Mouse (Mus musculus) brown adipose tissue, adult 24 weeks (tissue): ENCODE measurements around the gene Dnaic1. TPM values are rescaled to one million over a fixed set of nuclear protein-coding genes. Genes with fewer than 3 reads are reported as not detected.

Experiments
- H3K27ac ChIP-seq: fragments of 200-500 bp; replicated peaks from 2 replicates; pipeline ENCODE4 v1.5.1; 2012; ENCODE audit warnings: low read depth, mild to moderate bottlenecking, low read length
- H3K4me1 ChIP-seq: fragments of 200-500 bp; 2 replicates; pipeline ENCODE4 v1.6.1; 2012; ENCODE audit warnings: low read length, mixed read lengths; ENCODE audit not compliant: control insufficient read depth, insufficient read depth, insufficient read length
- H3K4me3 ChIP-seq: fragments of 200-500 bp; 2 replicates; pipeline ENCODE4 v1.5.1; 2012; ENCODE audit warnings: low read depth, mild to moderate bottlenecking, low read length, moderate library complexity; ENCODE audit not compliant: insufficient read depth
- polyA plus RNA-seq: library from polyadenylated mRNA; stranded (reverse); fragments of >200 nt; gene quantifications from 2 replicates; pipeline ENCODE4 v1.2.4, GENCODE M21; 2012; ENCODE audit not compliant: missing spikeins, insufficient read depth, insufficient read length

Dnaic1 gene
- polyA plus RNA-seq, 1 experiment: not detected

DNA sequence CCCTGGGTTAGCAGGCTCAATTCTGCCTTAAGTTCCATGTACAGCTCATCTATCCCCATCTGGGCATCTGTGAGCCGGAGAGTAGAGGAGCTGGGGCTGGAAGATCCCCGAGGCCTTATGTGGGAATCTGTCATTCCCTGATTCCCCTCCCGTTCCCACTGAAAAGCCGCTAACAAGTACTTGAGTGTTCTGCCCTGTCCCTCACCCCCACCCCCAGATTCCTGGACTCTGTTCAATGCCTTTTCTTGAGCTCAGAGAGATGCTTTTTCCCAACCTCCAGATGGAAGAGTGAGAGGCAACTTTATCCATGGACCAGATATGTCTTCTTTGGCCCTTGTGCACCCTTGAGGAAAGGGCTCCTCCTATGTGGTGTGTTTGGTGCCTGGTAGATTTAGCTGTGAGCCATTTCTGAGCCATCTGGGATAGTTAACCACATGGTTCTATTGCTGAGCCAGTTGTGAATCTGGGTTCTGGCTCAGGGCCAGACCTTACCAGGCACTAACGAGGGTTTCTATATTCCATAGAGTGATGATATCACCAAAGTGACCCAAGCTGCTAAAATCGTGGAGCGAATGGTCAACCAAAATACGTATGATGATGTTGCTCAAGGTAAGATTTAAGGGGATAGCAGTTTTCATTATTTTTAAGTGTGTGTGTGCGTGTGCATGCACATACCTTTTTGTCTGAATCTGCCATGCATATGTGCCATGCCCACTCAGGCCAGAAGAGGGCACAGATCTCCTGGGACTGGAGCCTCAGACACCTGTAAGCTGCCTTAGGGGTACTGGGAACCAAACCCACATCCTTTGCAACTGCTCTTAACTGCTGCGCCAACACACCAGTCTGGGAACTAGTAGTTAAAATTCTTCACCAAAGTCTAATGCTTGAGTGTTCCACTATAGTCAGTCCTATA lies 40.4 kb downstream of the Dnaic1 start:
- Histone ChIP-seq H3K4me3 (no peak overlapping the region), H3K4me1 (no peaks in the 10 kb centered on the region)

GRCm38 (mm10) chr4:41610594-41610980 lies 41.0 kb downstream of the Dnaic1 start:
- H3K4me3 ChIP-seq: no peak overlapping the region
- H3K27ac ChIP-seq: no peak overlapping the region
- no peaks in the 10 kb centered on the region for H3K4me1 ChIP-seq

More for the DNA sequence above, 40.4 kb downstream of the Dnaic1 start:
- no peak overlapping the region for H3K27ac ChIP-seq

DNA sequence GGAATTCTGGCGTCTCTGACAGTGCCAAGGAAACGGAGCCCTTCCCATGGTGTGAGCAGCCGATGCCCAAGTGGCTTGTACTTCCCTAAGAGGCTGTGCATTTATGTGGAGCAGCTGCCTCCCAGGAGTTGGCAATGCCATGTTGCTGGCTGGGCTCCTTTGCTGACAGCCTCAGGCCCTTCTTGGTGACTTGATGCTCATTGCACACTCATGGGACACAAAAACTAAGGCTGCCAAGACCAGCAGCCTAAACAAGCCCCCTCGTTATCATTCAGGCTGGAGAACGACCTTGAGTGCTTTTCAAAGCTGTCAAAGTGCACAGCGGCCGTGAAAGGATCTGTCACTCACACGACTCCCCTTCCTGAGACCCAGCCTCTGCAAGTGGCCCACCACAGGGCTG lies 42.6 kb downstream of the Dnaic1 start:
- Histone ChIP-seq H3K4me3 (no peak overlapping the region), H3K4me1 (no peaks in the 10 kb centered on the region), H3K27ac (no peak overlapping the region)

- Histone ChIP-seq H3K27ac (no peak overlapping the region), H3K4me1 (no peaks in the 10 kb centered on the region), H3K4me3 (no peak overlapping the region)
Observed at GRCm38 (mm10) chr4:41614156-41614555, 44.6 kb downstream of the Dnaic1 start.

GRCm38 (mm10) chr4:41615661-41616599 lies 46.4 kb downstream of the Dnaic1 start:
- no peaks in the 10 kb centered on the region for H3K4me1 ChIP-seq
- no peak overlapping the region for H3K4me3 ChIP-seq
- H3K27ac ChIP-seq: no peak overlapping the region

DNA sequence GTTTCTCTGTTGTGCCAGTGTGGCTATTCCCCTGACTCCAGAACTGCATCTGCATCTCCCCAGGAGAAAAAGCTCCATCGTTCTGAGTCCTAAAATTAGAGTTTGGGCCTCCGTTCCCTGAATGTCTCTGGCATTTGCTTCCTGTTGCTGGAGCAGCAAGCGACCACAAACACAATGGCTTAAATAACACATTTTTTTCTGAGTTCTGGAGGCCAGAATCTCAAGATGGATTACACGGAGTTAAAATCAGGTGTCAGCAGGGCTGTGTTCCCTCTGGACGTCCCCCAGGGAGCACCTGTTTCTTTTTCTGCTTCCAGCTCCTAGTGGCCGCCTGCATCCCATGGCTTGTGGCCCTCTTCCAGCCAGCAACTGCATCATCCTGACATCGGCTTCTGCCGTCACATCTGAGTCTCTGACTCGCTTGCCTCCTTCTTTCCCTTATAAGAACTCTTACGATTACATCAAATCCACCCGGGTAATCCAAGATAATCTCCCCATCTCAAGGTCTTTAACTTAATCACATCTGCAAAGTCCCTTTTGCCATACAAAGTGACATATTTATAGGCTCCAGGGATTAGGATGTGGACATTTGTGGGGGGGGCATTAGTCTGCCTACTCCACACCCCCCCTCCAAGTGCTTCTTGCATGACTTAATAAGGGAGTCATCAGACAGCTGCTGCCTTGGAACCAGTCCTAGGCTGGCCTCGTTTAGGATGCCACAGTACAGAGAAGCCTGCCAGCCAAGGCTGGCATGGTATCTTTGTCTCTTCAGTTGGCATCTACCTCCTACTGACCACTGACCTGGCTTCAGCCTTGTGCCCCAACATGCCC lies 49.6 kb downstream of the Dnaic1 start:
- H3K4me1 ChIP-seq: no peaks in the 10 kb centered on the region
- no peak overlapping the region for H3K4me3 ChIP-seq
- H3K27ac ChIP-seq: no peak overlapping the region

DNA sequence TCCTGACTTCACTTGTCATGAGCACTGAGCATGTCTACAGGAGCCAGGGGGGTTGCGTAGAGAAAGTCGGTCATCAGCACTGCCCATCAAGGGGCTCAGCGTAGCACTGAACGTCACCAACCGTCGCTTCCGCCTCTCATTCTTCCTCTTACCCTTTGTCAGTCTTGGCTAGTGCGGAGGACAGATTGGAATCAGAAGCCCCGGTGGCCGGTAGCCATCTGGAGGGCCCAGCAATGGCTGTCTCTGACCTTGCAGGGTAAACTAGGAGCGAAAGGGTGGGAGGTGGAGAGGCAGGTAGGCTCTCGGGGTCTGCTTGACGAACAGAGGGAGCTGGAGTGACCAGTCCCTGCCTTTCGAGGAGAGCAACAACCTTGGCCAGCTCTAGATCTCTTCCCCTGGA lies 52.5 kb downstream of the Dnaic1 start:
- H3K4me1 ChIP-seq: peaks cover 3% of the 10 kb centered on the region; the same call in 1 of the 2 replicates

GRCm38 (mm10) chr4:41628202-41628927 lies 58.8 kb downstream of the Dnaic1 start:
- peaks cover 6% of the 10 kb centered on the region; the same call in 1 of the 2 replicates for H3K4me1 ChIP-seq
- no peak overlapping the region for H3K27ac ChIP-seq
- no peak overlapping the region for H3K4me3 ChIP-seq

More for the DNA sequence above, 52.5 kb downstream of the Dnaic1 start:
- Histone ChIP-seq H3K27ac (no peak overlapping the region), H3K4me3 (no peak overlapping the region)

- Histone ChIP-seq H3K4me1 (peaks cover 6% of the 10 kb centered on the region; the same call in 1 of the 2 replicates), H3K27ac (no peak overlapping the region), H3K4me3 (no peak overlapping the region)
Observed at GRCm38 (mm10) chr4:41630196-41630595, 60.6 kb downstream of the Dnaic1 start.

DNA sequence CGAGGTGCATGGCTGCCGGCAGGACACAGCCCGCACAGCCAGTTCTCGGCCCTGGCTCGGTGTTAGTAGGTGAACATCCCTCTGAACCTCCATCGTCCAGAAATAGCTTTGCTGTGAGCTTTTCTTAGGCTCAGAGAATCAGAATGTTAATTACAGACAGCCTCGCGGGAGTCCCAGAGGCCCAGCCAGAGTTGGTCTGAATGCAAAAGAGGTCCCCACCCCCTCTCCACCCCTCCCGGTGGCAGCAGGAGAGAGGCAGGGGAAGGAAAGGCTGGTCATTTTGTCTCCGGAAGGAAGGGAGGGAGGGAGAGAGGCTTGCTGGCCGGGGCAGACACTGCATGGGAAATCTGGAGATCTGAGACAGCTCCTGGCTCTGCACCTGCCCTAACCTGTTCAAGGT lies 61.8 kb downstream of the Dnaic1 start:
- Histone ChIP-seq H3K4me3 (no peak overlapping the region), H3K27ac (no peak overlapping the region), H3K4me1 (peaks cover 6% of the 10 kb centered on the region; the same call in 1 of the 2 replicates)

GRCm38 (mm10) chr4:41633001-41633400 lies 63.4 kb downstream of the Dnaic1 start:
- Histone ChIP-seq H3K4me3 (no peak overlapping the region), H3K27ac (no peak overlapping the region), H3K4me1 (0 out of 2 replicates have a peak, but pooled peaks cover 6% of the 10 kb centered on the region)

GRCm38 (mm10) chr4:41634631-41635030 lies 65.1 kb downstream of the Dnaic1 start:
- Histone ChIP-seq H3K4me3 (no peak overlapping the region), H3K4me1 (0 out of 2 replicates have a peak, but pooled peaks cover 6% of the 10 kb centered on the region)

DNA sequence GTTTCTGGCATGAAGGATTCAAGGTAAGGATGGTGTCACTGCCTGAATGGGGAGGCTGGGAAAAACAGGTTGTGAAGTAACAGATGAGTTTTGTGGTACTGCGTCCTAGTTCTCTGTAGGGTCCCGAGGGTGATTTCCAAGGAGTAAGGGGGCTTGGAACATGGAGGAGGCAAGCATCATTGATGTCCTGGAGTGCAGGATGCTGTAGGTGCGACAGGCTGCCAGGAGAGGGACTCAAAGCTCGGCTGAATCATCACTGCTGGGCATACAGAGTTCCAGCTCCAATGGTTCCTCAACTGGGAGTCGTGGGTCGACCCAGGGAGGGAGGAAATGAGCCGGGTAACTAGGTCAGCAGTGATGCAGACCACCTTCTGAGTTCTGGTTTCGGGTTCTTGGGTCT lies 65.6 kb downstream of the Dnaic1 start:
- H3K4me1 ChIP-seq: 0 out of 2 replicates have a peak, but pooled peaks cover 6% of the 10 kb centered on the region
- no peak overlapping the region for H3K27ac ChIP-seq
- H3K4me3 ChIP-seq: no peak overlapping the region

More at GRCm38 (mm10) chr4:41634631-41635030, 65.1 kb downstream of the Dnaic1 start:
- H3K27ac ChIP-seq: no peak overlapping the region

- H3K4me3 ChIP-seq: no peak overlapping the region
- H3K27ac ChIP-seq: no peak overlapping the region
- H3K4me1 ChIP-seq: 0 out of 2 replicates have a peak, but pooled peaks cover 6% of the 10 kb centered on the region
Observed at GRCm38 (mm10) chr4:41635906-41636305, 66.3 kb downstream of the Dnaic1 start.
